Mouse (Mus musculus): ENCODE measurements at regions not wholly inside any gene's neighbourhood (a gene's known extent, or its start where the extent isn't known, plus 50 kb on each side); places are given as distances from the start of the nearest gene placed in this dataset.

DNA sequence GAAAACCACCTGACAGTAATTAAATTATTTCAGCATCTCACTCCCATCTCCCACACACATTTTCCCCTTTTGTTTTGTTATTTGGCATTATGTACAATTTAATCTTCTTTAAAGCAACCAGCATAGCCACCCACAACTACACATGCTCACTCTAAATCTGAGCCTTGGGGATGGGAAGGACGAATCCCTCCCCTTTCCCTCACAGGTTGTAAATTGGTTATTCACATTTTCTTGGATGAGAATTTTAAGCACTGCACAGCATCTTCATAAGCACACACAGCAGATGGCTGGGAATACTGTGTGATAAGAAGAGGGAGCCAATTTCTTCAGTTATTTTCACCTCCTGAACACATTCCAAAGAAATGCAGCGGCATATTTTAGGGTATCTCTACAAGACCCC, 179.0 kb upstream of the Nbea start:
- H3K4me3 ChIP-seq, result no peak overlapping the region
- peak overlapping the region; percentile 88 for H3K27ac ChIP-seq
- peak; percentile 45 to 84 for DNase-seq (ENCODE audit: low spot score in 2 of 2)
- TF ChIP-seq CTCF (conservative IDR thresholded peaks at IDR 0.05), result no peak

DNA sequence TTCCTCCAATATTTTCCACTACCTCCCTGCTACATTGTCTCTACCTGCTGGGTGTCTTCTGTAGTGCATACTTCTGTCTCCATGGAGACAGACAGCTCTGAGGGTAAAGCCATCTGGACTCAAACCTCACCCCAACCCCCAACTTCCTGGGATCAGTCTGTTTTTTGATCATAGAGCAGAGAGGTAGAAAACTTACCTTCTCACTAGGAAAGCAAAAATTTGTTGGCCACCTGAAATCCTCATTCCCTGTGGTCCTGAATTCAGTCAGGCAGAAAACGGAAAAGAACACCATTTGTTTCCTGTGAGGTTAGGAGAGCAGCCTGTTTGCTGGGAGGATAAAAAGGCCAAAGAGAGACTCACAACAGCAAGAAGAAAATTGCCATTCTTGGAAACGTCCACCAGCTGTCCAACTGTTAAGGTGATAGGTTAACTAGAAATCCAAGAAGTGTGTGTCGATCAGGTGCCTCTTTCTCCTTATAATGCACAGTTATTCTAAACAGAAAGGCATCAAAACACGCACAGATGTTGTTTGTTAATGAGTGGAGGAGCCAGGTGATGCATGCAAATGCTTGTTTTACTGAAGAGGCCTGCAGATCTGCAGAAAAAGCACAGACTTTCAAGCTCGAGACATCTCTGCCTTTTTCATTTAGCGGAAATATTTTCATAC, 173.7 kb upstream of the Nbea start:
- DNase-seq (ENCODE audit: low spot score in 2 of 2), result peak; percentile 22 to 23
- Histone ChIP-seq H3K27ac (peak overlapping the region; percentile 75), H3K4me3 (no peak overlapping the region)
- TF ChIP-seq CTCF (conservative IDR thresholded peaks at IDR 0.05), result peak; percentile 23; the same call in 1 of the 2 replicates

DNA sequence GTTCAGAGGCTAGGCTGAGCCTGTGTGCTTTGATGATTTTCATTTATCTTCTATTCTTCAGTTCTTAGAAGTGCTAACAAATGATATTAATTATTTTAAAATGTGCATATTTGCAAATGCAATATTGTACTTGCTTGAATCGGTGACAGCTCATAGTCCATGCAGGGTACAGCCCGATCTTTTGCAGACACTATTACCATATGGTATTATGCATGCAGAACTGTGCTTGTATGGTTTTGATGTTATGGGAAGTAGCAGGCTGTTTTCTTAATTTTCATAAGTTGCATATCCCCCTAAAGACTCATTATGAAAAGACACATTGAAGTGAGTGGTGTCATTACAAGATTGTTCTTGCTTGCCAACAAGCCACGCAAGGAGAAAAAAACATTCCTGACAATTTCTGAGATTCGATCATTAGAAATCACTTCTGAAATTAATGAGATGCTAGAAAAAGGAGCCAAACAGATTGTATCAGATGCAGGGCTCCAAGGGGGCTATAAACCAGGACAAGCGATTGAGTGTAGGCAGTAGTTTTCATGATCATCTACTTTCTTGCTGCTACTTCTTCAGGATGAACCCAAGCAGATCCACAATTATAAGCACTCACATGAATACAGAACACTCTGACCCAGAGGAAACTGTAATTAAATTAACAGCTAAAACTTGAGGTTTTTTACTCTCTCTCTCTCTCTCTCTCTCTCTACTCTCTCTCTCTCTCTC, 172.8 kb upstream of the Nbea start:
- Histone ChIP-seq H3K4me3 (no peak overlapping the region), H3K27ac (peak overlapping the region; percentile 77)
- no peak for TF ChIP-seq CTCF (conservative IDR thresholded peaks at IDR 0.05)
- peak in 1 of 2 experiments; percentile 9 for DNase-seq (ENCODE audit: low spot score in 2 of 2)
